Mouse (Mus musculus): ENCODE data around the gene Gm15097. TPM values are rescaled to one million over a fixed set of nuclear protein-coding genes. Genes with fewer than 3 reads are reported as not detected.

Gene Gm15097
- total RNA-seq (2023) = not detected

DNA sequence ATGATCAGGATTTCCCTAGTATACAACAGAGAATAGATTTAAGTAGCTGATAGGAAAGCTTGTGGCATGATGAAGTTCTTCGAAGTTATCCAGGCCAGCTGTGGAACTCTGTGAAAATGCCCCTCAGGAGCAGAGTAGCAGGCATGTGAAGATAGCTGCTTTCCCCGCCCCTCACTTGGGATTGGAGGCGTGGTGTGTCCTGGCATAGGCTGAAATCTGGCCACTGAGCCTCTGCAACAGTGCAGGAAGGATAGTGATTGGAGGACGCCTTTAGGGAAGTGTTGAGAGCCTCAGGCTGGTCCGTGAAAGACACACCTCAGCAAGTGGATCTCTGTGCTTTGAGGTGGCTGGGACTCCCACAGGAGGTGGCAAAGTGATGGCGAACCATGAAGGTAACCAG lies at the start of gene Gm15097:
TSS of gene Gm15097 (plus strand) at position 301 of the 400 bp plus-strand sequence.

Other genes with a start within 250 kb of the Gm15097 start
- gene Gm10439, start 189.9 kb upstream of the Gm15097 start, total RNA-seq (2023) = not detected
- not detected for gene Gm15091, start 157.2 kb downstream of the Gm15097 start, total RNA-seq (2023)

Data from neutrophil, adult 83 days (primary cell).